Mouse (Mus musculus): ENCODE results near the gene Fam234a. TPM values are rescaled to one million over a fixed set of nuclear protein-coding genes. Genes with fewer than 3 reads are reported as not detected.
"Not testable (repeated sequence)": the region's sequence is repeated elsewhere in the genome, so short reads cannot be mapped to it uniquely, and the experiment has no call there.

Gene Fam234a
- total RNA-seq, 2 experiments from 2014 or later, result 13.9 to 14.2 TPM

DNA sequence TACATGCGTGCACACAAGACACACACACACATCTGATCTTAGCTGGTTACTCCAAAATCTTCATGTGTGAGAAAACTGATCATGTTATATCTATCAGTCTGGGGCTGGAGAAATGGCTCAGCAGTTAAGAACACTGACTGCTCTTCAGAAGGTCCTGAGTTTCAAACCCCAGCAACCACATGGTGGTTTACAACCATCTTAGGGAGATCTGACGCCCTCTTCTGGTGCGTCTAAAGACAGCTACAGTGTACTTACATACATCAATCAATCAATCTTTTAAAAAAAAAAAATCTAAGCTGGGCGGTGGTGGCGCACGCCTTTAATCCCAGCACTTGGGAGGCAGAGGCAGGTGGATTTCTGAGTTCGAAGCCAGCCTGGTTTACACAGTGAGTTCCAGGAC lies 52.6 kb downstream of the Fam234a start:
- intact Hi-C loops (cut with DNase I); DNase-seq (ENCODE audit: low spot score in 2 of 2): not testable (repeated sequence)

DNA sequence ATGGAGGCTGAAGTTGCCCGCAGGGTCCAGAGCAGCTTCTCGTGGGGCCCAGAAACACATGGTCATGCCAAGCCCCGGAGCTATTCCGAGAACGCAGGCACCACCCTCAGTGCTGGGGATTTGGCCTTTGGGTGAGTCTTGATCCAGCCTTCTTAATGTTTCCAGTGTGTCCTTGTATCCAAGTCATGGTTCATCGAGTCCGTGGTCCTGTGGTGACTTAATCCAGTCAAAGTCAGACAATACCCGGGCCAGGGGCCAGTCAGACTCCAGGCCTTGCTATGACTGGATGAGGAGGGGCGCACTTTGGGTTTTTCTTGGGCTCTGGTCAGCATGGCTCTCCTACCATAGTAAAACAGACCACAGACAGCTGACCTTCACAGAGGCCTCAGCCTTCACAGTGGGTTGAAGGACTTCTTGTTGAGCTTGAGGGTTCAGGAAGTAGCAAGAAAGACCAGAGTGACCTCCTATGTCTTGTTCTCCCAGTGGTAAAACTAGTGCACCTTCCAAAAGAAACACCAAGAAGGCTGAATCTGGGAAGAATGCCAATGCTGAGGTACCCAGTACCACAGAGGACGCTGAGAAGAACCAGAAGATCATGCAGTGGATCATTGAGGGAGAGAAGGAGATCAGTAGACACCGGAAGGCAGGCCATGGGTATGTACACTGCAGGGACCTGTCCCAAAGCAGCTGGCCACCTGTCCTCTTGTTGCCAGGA lies 55.8 kb downstream of the Fam234a start:
- intact Hi-C loops (cut with DNase I), result no loop called here
- no peak for DNase-seq (ENCODE audit: low spot score in 2 of 2)

DNA sequence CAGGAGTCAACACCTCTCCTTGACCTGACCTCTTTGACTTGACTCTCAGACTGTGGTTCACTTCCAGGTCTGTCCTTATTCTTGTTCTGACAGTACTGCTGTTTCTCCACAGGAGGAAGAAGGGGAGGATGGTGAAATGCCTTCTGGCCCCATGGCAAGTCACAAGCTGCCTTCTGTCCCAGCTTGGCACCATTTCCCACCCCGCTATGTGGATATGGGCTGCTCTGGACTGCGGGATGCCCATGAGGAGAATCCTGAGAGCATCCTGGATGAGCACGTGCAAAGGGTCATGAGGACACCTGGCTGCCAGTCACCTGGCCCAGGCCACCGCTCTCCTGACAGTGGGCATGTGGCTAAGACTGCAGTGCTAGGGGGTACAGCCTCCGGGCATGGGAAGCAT lies 56.5 kb downstream of the Fam234a start:
- no peak for DNase-seq (ENCODE audit: low spot score in 2 of 2)

DNA sequence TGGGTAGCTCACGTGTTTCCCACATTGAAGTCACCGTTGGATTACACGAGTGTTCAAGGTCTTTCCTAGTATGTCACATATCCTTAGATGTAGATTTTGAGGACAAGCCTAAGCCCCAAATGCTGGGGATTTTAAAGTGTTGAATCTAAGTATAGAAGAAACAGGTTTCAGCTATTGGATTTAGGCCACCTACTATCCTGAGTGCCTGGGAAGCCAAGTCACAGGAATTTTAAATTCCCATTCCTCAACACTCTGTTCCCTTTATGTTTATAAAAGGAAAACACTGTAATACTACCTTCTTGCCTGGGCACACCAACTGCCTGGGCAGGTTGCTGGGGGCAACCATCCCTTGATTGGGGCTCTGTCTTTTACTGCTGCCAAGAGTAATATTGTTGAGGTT lies 62.9 kb downstream of the Fam234a start:
- DNase-seq (ENCODE audit: low spot score in 2 of 2), result peak in 1 of 2 experiments; percentile 58
- intact Hi-C loops (cut with DNase I), result no loop called here

More for the DNA sequence above, 56.5 kb downstream of the Fam234a start:
- intact Hi-C loops (cut with DNase I), result no loop called here

DNA sequence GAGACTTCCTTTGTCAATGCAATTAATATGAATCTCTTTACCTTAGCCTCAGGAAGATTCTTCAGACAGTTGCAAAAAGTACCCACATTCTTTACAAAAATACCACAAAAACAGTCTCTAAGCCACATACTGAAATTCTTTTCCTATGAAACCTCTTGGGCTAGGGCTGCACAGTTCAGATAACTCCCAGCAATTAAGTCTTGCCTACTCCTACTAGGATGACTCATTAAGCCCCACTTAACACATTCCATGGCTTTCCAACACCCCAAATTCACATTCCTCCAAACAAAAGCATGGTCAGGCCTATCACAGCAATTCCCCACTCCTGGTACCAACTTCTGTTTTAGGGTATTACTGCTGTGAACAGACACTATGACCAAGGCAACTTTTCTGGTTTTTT lies 65.4 kb downstream of the Fam234a start:
- no peak for DNase-seq (ENCODE audit: low spot score in 2 of 2)
- intact Hi-C loops (cut with DNase I), result no loop called here

DNA sequence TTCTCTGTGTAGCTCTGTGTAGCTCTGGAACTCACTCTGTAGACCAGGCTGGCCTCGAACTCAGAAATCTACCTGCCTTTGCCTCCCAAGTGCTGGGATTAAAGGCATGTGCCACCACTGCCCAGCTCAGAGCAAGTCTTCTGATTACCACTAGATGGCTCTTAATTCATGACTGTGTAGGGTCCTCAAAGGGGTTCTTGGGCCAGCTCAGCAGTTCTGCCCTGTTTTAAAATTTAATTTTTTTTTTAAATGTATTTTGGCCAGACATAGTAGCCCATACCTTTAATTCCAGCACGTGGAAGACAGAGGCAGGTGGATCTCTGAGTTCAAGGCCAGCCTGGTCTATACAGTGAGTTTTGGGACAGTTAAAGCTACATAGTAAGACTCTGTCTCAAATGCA lies 68.8 kb downstream of the Fam234a start:
- DNase-seq (ENCODE audit: low spot score in 2 of 2); intact Hi-C loops (cut with DNase I): not testable (repeated sequence)

DNA sequence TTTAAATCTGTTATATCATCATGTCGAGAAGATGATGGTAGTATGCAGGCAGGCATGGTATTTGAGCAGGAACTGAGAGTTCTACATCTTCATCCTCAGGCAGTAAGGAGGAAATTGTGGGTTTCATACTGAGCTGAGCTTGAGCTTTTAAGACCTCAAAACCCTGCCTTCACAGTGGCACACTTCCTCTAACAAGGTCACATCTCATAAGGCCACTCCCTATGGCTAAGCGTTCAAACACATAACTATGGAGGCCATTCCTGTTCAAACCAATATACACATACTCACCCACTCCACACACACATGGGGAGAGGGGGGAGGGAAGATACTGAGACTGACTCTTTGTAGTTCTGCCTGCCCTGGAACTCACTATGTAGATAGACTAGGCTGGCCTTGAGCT lies 76.0 kb downstream of the Fam234a start:
- DNase-seq (ENCODE audit: low spot score in 2 of 2), result no peak
- intact Hi-C loops (cut with DNase I), result no loop called here

DNA sequence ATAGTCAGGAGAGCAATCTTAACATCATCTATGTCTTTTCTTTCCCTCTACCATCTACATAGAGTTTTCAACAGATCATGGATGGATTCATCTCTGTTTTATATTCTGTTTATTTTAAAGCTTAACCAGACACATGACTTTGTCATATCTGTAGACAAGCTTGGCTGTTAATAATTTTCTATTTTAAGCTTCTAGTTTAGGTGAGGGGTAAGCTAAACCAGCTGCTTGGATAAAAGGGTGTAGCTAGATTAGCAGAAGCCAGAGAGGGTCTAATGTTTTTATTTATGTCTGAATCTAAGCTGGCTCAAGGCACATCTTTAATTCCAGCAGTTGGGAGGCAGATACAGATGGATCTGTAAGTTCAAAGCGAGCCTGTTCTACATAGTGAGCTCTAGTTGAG lies 81.3 kb downstream of the Fam234a start:
- DNase-seq (ENCODE audit: low spot score in 2 of 2), result no peak
- intact Hi-C loops (cut with DNase I), result no loop called here

Other genes starting within 250 kb of the Fam234a start
- 100 to 1,000 TPM in 1 of 2 experiments, 10 to 100 TPM in 1; 95.8 to 103 TPM for gene Rab11fip3, start 174.7 kb downstream of the Fam234a start, total RNA-seq (2021)
- gene Decr2, start 153.9 kb downstream of the Fam234a start, total RNA-seq (2021), result 10 to 100 TPM; 26.4 to 27.9 TPM
- 1 to 10 TPM; 3.3 to 3.7 TPM for gene Nme4, start 148.6 kb downstream of the Fam234a start, total RNA-seq (2021)
- 10 to 100 TPM; 11.6 to 13.0 TPM for gene Tmem8, start 130.9 kb downstream of the Fam234a start, total RNA-seq (2021)
- 10 to 100 TPM; 62.6 to 68.7 TPM for gene Mrpl28, start 120.7 kb downstream of the Fam234a start, total RNA-seq (2021)
- 10 to 100 TPM; 21.1 to 21.6 TPM for gene Axin1, start 105.6 kb downstream of the Fam234a start, total RNA-seq (2021)
- gene Pdia2, start 45.2 kb downstream of the Fam234a start, total RNA-seq (2021), result under 1 TPM; 0.32 to 0.73 TPM
- gene Rgs11, start 41.3 kb downstream of the Fam234a start, total RNA-seq (2021), result 10 to 100 TPM; 36.6 to 43.5 TPM
- gene Arhgdig, start 36.5 kb downstream of the Fam234a start, total RNA-seq (2021), result 100 to 1,000 TPM; 103 to 107 TPM
- gene Luc7l, start 8.7 kb upstream of the Fam234a start, total RNA-seq (2021), result 10 to 100 TPM; 78.1 to 84.7 TPM
- gene Neurl1b, start 170.6 kb upstream of the Fam234a start, total RNA-seq (2021), result 10 to 100 TPM; 75.2 to 75.9 TPM